Mouse (Mus musculus) telencephalon, adult 2 months (tissue): ENCODE results near the gene Card9.
"Not testable (repeated sequence)": the region's sequence is repeated elsewhere in the genome, so short reads cannot be mapped to it uniquely, and the experiment has no call there.

Source experiments
- DNase-seq: peaks from one replicate; pipeline ENCODE4 v3.0.0-alpha.2; 2011; ENCODE audit warnings: low read depth, low spot score

Card9 gene

GRCm38 (mm10) chr2:26360772-26361171 is at the start of gene Card9:
Gene Card9 (minus strand): TSS chr2:26360918.
- DNase-seq: no peak

GRCm38 (mm10) chr2:26410091-26410490 is 49.4 kb upstream of the Card9 start:
- DNase-seq: no peak

- no peak for DNase-seq
Measured at GRCm38 (mm10) chr2:26409362-26409761, 48.6 kb upstream of the Card9 start.

- peak; percentile 81 for DNase-seq
Measured at GRCm38 (mm10) chr2:26408515-26409356, 48.0 kb upstream of the Card9 start, which contains the start of gene Inpp5e. Gene Inpp5e (minus strand): TSS chr2:26409203.

- no peak for DNase-seq
Measured at GRCm38 (mm10) chr2:26403306-26403705, 42.6 kb upstream of the Card9 start.

- DNase-seq: no peak
Measured at GRCm38 (mm10) chr2:26402265-26402664, 41.5 kb upstream of the Card9 start.

- no peak for DNase-seq
Measured at GRCm38 (mm10) chr2:26401023-26401422, 40.3 kb upstream of the Card9 start.

- no peak for DNase-seq
Measured at GRCm38 (mm10) chr2:26400296-26400695, 39.6 kb upstream of the Card9 start.

GRCm38 (mm10) chr2:26399647-26400046 is 38.9 kb upstream of the Card9 start:
- no peak for DNase-seq

- no peak for DNase-seq
Measured at GRCm38 (mm10) chr2:26398978-26399377, 38.3 kb upstream of the Card9 start.

- no peak for DNase-seq
Measured at GRCm38 (mm10) chr2:26391617-26392016, 30.9 kb upstream of the Card9 start.

- DNase-seq: no peak
Measured at GRCm38 (mm10) chr2:26390954-26391353, 30.2 kb upstream of the Card9 start.

GRCm38 (mm10) chr2:26389154-26389690 is 28.5 kb upstream of the Card9 start, which contains the start of the genes Entr1 and Pmpca:
Gene Entr1 (minus strand): TSS chr2:26389316.
Gene Pmpca (plus strand): TSS chr2:26389339.
- peak; percentile 58 for DNase-seq

- DNase-seq: no peak
Measured at GRCm38 (mm10) chr2:26388682-26389153, 28.0 kb upstream of the Card9 start.

- no peak for DNase-seq
Measured at GRCm38 (mm10) chr2:26387713-26388112, 27.0 kb upstream of the Card9 start.

GRCm38 (mm10) chr2:26380871-26381270 is 20.2 kb upstream of the Card9 start:
- DNase-seq: not testable (repeated sequence)

- peak; percentile 80 for DNase-seq
Measured at GRCm38 (mm10) chr2:26380131-26380771, 19.5 kb upstream of the Card9 start, which contains the start of gene Snapc4. Gene Snapc4 (minus strand): TSS chr2:26380653.

- DNase-seq: no peak
Measured at GRCm38 (mm10) chr2:26372396-26372795, 11.7 kb upstream of the Card9 start.

GRCm38 (mm10) chr2:26368572-26368971 is 7.9 kb upstream of the Card9 start:
- no peak for DNase-seq

- no peak for DNase-seq
Measured at GRCm38 (mm10) chr2:26367911-26368310, 7.2 kb upstream of the Card9 start.

- no peak for DNase-seq
Measured at GRCm38 (mm10) chr2:26364738-26365465, 4.2 kb upstream of the Card9 start.

GRCm38 (mm10) chr2:26363481-26363880 is 2.8 kb upstream of the Card9 start:
- DNase-seq: no peak
